Comparison of ENCODE assay signal across 8 mouse cellular contexts in genomic region chr10:63099941-63100562, GRCm38 (mm10). TPM values are rescaled to one million over a fixed set of nuclear protein-coding genes. Genes with fewer than 3 reads are reported as not detected.
DNase-seq lines count a peak whose midpoint lies in the region; ATAC-seq and TF ChIP-seq lines count a peak whose summit lies in the region.

No protein-coding gene starts in this region.

- TF ChIP-seq CTCF in bone marrow macrophage, adult 2 months (IDR thresholded peaks at IDR 0.05; ENCODE audit: low read depth, low read length) = no peak
- no peak for TF ChIP-seq CTCF in embryonic fibroblast, embryonic 13.5 days (IDR thresholded peaks at IDR 0.05; ENCODE audit: borderline replicate concordance, insufficient read depth, low read length)

- intact Hi-C loops in heart, postnatal 36 days (cut with DNase I) = no loop called here

- no peak overlapping the region for H3K27ac ChIP-seq in bone marrow macrophage, adult 2 months (ENCODE audit: insufficient read depth, low read depth, low read length)
- H3K27ac ChIP-seq in embryonic fibroblast, embryonic 13.5 days (ENCODE audit: insufficient read depth, low read length) = no peak overlapping the region

- no peaks in the 10 kb centered on the region for H3K4me1 ChIP-seq in bone marrow macrophage, adult 2 months (ENCODE audit: control insufficient read depth, insufficient read depth, low read length)
- no peaks in the 10 kb centered on the region for H3K4me1 ChIP-seq in embryonic fibroblast, embryonic 13.5 days (ENCODE audit: control insufficient read depth, insufficient read depth, low read length)

- no peak for TF ChIP-seq POLR2A in bone marrow macrophage, adult 2 months (IDR thresholded peaks at IDR 0.05; ENCODE audit: borderline replicate concordance, low read depth, low read length)
- TF ChIP-seq POLR2A in embryonic fibroblast, embryonic 13.5 days (IDR thresholded peaks at IDR 0.05; ENCODE audit: low read depth, low read length) = no peak

- H3K4me3 ChIP-seq in bone marrow macrophage, adult 2 months (ENCODE audit: insufficient read depth, low read length) = peak overlapping the region; percentile 62
- peak overlapping the region; percentile 32 for H3K4me3 ChIP-seq in embryonic fibroblast, embryonic 13.5 days (ENCODE audit: insufficient read depth, low read length)

- peak; percentile 79 for ATAC-seq in megakaryocyte progenitor cell, adult 5-6 weeks (replicated peaks; ENCODE audit: poor library complexity)

- DNase-seq in R1 (ENCODE audit: low read depth, low spot score) (peak; percentile 76), MN1 (ENCODE audit: low spot score) (no peak)
- DNase-seq in heart, postnatal 36 days = peak; percentile 22 to 31
- DNase-seq in layer of hippocampus, postnatal 25 days (ENCODE audit: extremely low spot score in 1 of 2, low spot score in 1 of 2) = peak; percentile 53 to 60
- peak; percentile 78 for DNase-seq in right cerebral cortex, postnatal 25 days

RNA-seq across cellular contexts. Expression of gene Atoh7, which starts 0.6 kb away (rescaled TPM):
- not detected in 2 replicates for polyA plus RNA-seq in bone marrow macrophage, adult 2 months (2012; ENCODE audit: insufficient read depth, insufficient read length, missing spikeins)
- polyA plus RNA-seq in embryonic fibroblast, embryonic 13.5 days (2011; ENCODE audit: insufficient read length, low read depth, missing spikeins) = not detected in 2 replicates
- total RNA-seq in heart, postnatal 36 days (2021) = not detected
- 1 to 10 TPM; 1.4 to 1.6 TPM for total RNA-seq in layer of hippocampus, postnatal 25 days (2021)
- total RNA-seq in megakaryocyte progenitor cell, adult 5-6 weeks (2015) = not detected in 2 replicates
- total RNA-seq in megakaryocyte progenitor cell, adult 5-6 weeks (2017) = not detected in 2 replicates

RNA-seq across cellular contexts. Expression of gene Pbld1, which starts 40.1 kb away (rescaled TPM):
- not detected in 2 replicates for polyA plus RNA-seq in bone marrow macrophage, adult 2 months (2012; ENCODE audit: insufficient read depth, insufficient read length, missing spikeins)
- 0.42 TPM in 1 of 2 replicates, not detected in the other for polyA plus RNA-seq in embryonic fibroblast, embryonic 13.5 days (2011; ENCODE audit: insufficient read length, low read depth, missing spikeins)
- 1 to 10 TPM; 1.8 to 2.3 TPM for total RNA-seq in heart, postnatal 36 days (2021)
- under 1 TPM; 0.30 to 0.31 TPM for total RNA-seq in layer of hippocampus, postnatal 25 days (2021)
- total RNA-seq in megakaryocyte progenitor cell, adult 5-6 weeks (2015) = 0.27 and 0.32 TPM in 2 replicates
- 0.17 TPM in 1 of 2 replicates, not detected in the other for total RNA-seq in megakaryocyte progenitor cell, adult 5-6 weeks (2017)
